Mouse (Mus musculus) lung, postnatal 0 days (tissue): ENCODE measurements around the gene Inf2.

Source experiments
- CTCF ChIP-seq: IDR thresholded peaks from 2 replicates; pipeline ENCODE4 v1.5.1; 2016; ENCODE audit warnings: antibody characterized with exemption, mild to moderate bottlenecking
- EP300 ChIP-seq: IDR thresholded peaks from 2 replicates; pipeline ENCODE4 v1.6.1; 2016; ENCODE audit warnings: antibody characterized with exemption, mild to moderate bottlenecking, control low read depth

DNA sequence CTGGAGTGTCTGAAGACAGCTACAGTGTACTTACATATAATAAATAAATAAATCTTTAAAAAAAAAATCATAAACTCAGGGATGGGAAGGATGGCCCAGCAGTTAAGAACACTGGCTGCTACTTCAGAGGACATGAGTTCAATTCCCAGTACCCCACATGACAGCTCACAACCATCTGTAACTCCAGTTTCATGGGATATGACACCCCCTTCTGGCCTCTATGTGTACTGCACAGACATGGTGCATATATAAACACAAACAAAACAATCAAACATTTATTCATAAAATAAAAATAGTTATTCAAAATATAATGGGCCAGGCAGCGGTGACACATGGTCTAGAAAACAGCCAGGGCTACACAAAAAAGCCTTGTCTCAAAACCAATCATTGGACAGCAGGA lies 39.3 kb upstream of the Inf2 start:
- TF ChIP-seq CTCF = no peak
- no peak for TF ChIP-seq EP300
